Mouse (Mus musculus): ENCODE results near the gene Kctd14.

Gene Kctd14

DNA sequence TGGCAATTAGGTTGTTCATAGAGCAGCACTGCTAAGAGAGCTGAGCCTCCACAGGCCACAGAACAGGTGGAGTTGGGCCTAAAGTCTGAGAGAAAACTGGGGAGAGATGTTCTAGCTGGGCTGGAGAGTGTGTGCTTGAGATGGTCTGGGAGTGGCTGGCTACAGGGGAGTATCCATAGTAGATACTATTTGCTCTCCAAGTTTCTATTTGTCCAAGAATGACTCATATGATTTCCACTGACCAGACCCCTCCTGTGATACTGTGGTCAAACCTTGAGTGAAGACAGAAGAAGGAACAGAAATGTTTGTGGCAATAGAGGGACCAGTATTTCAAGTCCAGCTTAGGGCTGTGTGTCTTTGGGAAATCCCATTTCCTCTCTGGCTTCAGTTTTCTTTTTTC, 12.1 kb upstream of the Kctd14 start:
- no peak for DNase-seq (ENCODE audit: low read depth, low spot score)

DNA sequence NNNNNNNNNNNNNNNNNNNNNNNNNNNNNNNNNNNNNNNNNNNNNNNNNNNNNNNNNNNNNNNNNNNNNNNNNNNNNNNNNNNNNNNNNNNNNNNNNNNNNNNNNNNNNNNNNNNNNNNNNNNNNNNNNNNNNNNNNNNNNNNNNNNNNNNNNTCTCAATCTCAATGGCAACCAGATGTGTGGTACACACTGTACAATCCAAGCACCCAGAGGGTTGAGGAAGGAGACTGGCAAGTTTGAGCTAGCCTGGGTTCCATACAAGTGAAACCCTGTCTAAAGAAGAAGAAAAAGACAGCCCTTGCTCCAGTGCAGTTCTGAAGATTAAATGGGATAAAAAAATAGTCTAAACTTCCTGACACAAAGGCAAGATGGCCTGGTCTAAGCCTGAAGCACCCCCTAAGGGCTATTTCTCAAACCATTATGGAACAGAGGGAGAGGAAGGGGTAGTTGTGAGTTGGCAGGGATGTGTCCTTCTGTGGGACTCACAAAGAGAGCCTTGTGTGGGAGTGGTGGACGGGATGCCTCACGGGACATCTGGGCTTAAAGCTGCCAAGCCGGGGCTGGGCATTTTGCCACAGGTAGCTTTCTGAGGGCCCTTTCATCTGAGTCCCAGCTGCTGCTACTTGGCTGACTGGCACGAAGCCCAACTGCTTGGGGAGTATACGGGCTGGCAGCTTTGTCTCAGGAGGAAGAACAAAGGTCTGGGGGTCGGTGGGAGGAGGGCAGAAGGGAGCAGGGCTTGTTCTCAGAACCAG, 4.8 kb upstream of the Kctd14 start:
- DNase-seq (ENCODE audit: low read depth, low spot score): no peak

DNA sequence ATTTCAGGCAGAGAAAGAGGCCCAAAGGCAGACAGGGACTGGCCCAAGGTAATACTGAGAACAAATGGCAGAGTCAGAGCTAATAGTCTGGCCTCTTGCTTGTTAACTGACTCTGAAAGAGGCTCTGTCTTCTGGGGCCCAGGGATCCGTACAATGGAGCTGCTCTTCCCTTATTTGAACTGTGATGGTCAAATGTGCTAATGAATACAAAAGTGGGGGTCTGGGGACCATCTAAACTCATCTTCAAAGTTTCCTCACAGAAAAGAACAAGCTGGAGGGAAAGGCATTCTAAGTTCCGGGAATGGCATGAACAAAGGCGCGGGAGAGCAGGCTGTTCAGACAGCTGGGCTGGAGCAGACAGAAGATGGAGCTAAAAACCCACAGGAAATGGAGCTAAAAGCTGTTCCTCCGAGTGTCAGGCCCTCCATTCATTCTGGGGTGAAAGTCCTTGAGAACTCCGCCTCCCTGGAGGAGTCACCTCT, 4.0 kb upstream of the Kctd14 start:
- DNase-seq (ENCODE audit: low read depth, low spot score): no peak

DNA sequence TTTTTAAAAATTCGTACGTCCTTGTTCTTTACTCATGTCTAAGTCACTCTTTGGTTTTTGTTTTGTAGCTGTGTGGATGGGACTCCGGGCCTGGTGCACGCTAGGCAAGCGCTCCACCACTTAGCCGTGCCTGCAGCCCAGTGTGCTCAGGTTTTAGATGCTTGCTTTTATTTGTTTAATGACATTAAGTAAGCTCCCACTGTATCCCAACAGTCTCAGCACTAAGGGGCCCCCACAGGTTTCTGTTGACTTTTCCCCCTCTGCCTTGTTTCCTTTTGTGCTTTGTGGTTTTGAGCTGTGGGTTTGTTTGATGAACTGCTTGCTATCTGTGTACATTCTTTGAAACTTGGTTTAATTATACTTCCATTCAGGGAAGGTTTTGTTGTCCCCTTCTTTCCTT, 1.1 kb downstream of the Kctd14 start:
- no peak for DNase-seq (ENCODE audit: low read depth, low spot score)

DNA sequence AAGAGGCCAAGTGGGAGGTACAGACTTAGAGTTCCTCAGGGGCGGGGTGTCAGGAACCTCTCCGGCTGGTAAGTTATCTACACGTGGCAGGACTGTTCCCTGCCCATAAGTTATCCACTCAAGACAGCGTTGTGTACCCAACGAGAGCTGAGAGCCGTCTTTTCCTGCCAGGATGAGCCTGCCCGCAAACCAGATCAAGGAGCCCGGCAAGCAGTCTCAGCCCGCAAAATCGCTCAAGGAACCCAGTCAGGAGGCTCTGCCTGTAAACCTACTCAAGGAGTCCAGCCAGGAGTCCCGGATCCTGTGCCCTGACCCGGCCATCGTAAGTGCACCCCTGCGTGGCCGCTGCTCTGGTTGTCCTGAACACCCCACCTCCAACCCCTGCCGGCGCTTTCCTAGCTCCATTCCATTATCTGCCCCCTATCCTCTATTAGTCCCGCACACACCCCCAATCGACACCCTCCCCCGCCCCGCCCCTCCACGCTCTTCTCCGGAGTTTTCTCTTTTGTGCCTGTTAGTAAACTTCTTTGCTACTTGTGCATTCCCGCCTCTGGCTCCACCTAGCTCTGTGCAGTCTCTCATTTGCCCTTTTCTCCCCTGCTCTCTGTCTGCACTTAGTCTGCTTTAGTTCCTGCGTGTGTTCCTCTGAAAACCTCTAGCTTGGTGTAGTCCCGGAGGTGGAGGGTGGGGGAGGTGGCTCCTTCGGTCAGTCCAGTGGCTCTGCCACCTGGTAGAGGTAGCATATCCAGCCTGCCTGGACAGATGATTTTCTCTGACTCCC, 2.2 kb downstream of the Kctd14 start:
- peak; percentile 23 for DNase-seq (ENCODE audit: low read depth, low spot score)

DNA sequence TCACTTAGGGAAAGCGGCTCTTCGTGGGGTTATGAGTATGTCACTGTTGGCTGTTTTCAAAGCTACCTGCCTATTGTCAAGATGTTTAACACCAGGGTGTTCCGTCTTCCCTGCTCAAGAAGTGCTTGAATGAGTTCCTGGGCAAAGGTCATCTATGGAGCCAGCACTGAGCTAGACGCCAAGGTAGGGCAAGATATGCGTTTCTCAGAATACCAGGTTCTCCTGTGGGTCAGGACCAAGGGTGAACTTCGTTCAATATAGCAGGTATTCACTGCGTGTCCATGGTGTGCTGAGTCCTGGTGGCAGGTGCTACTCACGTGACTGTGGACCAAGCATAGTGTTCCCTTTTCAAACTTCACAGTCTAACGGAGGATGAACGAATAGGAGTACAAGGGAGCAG, 3.7 kb downstream of the Kctd14 start:
- DNase-seq (ENCODE audit: low read depth, low spot score): no peak

DNA sequence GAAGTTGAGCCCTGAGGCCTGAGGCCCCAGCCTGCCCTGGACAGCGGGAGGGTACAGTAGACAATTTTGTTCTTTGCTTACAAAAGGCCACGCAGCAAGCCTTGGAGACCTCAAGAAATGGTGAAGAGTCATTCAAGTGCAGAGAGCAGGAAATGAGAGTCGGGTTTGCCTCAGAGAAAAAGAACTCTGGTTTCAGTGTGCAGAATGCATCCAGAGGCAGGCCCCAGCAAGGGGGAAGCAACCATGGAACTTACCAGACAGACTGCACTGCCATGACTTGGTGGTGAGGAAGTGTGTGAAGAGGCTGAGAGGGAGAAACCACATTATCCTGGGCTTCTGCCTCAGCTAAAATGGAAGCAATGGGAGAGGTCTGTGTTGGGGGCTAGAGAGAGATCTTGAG, 4.5 kb downstream of the Kctd14 start:
- DNase-seq (ENCODE audit: low read depth, low spot score): no peak

DNA sequence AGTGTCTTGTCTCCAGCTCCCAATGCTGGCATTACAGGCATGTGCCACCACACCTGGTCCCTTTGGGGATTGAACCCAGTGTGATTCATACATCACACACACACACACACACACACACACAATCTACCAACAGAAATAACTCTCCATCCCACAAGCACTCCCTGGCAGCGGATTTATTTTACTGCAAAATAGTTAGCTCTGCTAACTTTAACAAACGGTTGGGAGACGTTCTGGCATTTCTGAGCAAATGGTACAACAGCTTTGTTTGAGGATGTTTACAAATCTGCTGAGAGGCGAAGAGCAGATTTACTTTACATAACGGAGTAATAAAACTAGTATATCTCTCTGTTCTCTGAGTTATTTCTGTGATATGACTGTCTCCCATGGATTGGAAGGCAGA, 21.9 kb downstream of the Kctd14 start:
- DNase-seq (ENCODE audit: low read depth, low spot score): no peak

DNA sequence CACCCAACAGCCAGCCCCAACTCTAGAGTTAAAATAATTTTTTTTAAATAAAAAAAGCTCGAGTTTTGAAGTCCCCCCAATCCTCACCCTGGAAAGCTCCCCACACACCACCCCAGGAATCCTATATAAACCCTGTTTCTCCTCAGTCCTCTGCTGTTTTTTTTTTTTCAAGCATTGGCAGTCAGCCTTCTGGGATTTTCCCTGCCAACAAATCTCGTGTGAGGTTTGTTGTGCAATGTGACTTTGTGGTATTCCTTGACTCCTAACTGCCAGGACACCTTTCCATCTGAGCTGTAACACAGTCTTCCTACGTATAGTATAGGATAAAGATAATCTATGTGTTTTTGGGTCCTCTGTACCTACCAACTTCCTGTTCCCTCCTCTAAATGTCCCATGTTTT, 28.2 kb downstream of the Kctd14 start:
- no peak for DNase-seq (ENCODE audit: low read depth, low spot score)

DNA sequence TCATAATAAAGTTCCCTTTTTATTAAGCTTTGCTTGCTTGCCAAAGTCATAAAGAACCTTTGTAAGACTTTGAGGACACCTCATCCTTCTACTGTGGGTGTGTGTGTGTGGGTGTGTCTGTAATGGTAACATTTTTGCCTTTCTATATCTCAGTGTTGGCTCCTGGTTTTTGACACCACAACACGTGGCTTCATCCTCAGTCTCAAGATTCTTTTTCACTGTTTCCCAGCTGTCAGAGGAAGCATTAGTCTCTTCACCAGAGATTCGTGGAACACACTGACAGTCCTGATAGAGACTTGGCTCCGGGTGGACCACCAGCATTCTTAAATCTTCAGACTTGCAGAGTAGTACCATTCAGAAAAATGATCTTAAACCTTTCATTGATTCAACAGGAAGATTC, 29.2 kb downstream of the Kctd14 start:
- DNase-seq (ENCODE audit: low read depth, low spot score): no peak

DNA sequence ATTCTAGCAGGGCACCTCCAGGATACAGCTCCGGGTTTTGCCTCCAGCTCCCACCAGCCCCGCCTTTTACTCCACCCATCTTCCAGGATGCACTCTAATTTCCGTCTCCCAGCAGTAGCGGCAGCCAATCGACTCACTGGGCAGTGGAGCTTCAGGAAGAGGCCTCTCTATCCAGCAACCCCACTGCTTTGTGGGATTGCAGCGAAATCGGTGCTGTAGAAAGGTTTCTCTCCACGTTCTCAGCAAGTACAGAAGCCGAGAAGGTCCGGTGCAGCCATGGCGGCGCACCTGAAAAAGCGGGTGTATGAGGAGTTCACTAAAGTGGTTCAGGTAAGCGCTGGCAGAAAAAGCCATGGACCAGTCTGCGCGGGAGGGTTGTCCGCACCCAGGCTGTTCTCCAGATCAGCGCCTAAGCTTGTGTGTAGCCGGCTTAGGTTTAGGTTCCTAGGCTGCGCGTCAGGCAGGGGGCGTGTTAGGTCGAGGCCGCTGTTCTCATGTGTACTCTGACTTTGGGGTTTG, 29.8 kb downstream of the Kctd14 start, which contains the start of gene Ints4:
TSS of gene Ints4 (plus strand) at position 136 of the 519 bp plus-strand sequence.
- DNase-seq (ENCODE audit: low read depth, low spot score): peak; percentile 95

DNA sequence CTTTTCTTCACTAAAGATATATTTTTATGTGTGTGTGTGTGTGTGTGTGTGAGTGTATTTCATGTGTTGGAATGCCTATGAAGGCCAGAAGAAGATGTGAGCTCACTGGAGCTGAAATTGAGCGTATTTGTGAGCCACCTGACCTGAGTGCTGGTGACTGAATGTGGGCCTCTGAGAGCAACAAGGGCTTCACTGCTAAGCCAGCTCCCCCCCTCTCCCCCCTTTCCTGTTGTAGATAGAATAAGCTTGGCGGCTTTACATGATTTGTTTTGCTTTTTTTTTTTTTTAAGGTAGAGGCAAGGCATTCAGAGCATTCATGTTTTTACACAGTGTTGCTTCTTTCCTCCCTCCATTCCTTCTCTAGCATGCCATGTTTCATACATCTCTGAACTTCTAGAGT, 32.3 kb downstream of the Kctd14 start:
- no peak for DNase-seq (ENCODE audit: low read depth, low spot score)

DNA sequence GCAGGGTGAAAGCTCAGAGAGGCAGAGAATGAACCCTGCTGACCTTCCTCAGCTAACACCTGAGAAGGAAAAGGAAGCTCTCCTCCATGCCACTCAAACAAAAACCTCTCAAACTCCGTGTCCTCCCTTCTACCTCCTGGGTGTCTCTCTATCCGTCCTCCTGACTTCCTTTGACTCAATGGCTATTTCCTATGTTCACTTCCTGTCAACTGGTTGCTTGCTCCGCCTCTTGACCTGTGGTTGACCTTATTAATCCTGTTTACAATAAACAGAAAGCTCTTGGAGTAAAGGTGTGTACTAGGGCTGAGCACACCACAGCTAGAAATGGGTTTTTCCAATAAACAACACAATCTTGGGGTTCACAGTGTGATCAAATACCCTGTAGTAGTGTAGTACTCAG, 40.0 kb downstream of the Kctd14 start:
- peak; percentile 26 for DNase-seq (ENCODE audit: low read depth, low spot score)

DNA sequence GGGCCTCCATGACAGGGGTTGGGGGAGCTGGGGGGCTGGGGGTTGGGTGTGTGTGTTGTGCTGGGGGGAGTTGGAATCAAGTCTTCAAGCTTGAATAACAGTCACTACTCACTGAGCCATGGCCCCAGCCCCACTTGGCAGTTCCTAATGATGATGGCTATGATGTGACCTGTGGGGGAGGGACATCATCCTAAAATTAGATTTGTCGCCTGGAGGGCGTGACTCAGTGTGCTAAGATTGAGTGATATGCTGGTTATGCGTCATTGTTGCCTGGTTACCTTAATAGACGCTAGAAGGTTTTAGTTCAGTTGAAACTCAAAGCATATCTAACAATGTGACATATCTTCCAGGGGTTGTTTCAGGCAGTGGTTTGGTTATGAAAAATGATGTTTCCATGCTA, 41.3 kb downstream of the Kctd14 start:
- no peak for DNase-seq (ENCODE audit: low read depth, low spot score)

DNA sequence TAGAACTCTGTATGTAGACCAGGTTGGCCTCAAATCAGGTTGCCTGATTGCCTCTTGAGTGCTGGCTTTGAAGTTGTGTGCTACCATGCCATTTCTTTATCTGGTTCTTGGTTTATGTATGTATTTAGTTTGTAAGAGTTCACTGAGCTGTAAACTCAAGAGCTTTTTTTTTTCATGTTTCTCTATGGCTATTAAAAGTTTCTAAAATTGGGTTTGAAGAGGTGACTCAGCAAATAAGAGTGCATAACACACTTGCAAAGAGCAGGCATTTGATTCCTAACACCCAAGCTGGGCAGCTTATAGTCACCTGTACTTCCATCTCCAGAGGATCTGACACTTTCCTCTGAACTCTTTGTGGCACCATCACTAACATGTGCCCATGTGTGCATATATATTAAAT, 43.9 kb downstream of the Kctd14 start:
- peak; percentile 47 for DNase-seq (ENCODE audit: low read depth, low spot score)

DNA sequence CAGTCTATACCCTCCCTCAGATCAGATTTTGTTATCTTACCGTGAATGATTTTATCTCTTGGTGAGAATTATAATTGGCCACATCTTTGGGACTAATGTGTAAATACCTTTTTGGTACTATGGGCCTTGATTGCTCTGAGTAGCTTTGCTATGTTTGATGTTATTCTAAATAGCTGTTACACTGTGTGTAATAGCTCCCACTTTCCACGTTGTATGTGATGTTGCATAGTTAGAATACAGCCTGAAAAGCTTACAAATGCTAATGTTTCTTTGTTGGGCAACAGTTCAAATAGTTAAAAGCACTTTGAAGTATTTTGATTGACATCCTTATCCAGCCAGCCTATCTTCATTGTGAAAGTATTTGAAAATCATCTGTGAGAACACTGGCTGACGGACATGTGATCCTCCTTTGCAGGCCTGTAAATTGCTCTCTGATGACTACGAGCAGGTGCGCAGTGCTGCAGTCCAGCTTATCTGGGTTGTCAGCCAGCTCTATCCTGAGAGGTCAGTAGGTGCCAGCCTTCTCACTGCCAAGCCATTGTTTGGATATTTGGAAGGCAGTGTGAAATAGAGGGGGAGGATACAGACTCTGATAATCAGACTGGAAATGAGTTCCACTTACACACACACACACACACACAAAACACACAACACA, 49.6 kb downstream of the Kctd14 start:
- DNase-seq (ENCODE audit: low read depth, low spot score): no peak

Measured in A20 (cell line).